Mouse (Mus musculus) left cerebral cortex, adult 8-10 months (tissue): ENCODE measurements around the gene Crb2. TPM values are rescaled to one million over a fixed set of nuclear protein-coding genes. Genes with fewer than 3 reads are reported as not detected.
A peak's percentile ranks its signal among the peaks of the same experiment; 100 is the strongest.

Experiments used
- DNase-seq, 2 experiments: peaks; one replicate each; pipeline ENCODE4 v3.0.0; 2022; ENCODE audit warnings: low spot score in 2 of 2
- total RNA-seq, 4 experiments: library from RNA; stranded (reverse); gene quantifications; 2 replicates each; pipeline ENCODE4 v1.2.4; 2022

Crb2 gene
- total RNA-seq, 4 experiments from 2014 or later, result 3.1 to 5.0 (median 4.3) TPM

DNA sequence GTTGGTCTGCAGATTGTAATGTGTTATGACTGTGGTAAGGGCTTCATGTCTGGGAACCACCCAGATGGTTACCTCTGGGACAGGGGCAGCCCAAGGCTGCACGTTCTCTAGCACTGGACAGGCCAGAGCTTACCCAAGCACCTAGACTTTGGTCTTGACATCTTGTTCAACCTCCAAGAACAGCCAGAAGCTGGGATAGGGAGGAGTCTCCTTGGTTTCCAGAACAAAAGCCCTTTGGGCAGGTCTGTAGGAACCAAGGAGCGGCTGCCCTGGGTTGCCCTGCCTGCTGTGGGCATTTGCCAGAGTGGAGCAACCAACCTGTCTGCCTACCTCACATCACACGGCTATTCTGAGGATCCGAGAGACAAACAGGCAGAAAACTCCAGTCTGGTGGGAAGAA lies 21.0 kb downstream of the Crb2 start:
- DNase-seq, result no peak

DNA sequence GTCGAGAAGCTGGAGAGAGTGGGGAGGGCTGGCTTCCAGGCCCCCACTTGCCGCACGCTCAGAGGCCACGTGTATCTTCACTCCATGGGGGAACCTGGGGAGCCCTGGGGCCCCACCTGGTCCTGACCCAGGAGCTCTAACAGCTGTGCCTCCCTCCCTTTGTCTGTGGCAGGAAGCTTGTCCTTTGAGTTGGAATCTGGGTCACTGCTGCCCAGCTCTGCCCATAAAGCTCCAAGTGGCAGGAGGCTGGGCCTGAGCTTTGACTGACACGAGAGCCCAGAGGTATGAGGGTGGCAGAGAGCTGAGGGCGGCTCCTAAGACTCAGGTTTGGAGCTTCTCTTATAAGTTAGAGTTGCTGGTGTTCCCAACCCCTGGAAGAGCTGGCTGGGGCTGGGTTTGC lies 23.1 kb downstream of the Crb2 start:
- DNase-seq, result no peak

DNA sequence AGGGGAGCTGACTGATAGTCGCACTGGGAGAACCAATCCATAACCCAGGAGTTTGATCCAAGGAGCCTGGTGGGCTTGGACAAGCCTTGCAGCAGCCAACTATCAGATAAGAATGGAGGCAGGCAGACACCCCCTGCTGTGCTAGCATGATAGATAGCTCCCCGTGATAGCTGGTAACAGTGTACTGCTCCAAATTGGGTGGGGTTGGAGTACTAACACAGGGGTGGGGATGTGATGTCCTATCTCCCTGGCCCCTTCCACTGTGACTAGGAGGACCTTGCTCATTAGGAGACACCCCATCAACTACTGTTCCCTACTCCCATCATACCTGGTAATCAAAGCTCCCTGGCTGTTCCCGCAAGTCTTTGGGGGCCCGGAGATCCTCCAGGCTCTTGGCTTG lies 25.6 kb downstream of the Crb2 start:
- DNase-seq, result no peak

DNA sequence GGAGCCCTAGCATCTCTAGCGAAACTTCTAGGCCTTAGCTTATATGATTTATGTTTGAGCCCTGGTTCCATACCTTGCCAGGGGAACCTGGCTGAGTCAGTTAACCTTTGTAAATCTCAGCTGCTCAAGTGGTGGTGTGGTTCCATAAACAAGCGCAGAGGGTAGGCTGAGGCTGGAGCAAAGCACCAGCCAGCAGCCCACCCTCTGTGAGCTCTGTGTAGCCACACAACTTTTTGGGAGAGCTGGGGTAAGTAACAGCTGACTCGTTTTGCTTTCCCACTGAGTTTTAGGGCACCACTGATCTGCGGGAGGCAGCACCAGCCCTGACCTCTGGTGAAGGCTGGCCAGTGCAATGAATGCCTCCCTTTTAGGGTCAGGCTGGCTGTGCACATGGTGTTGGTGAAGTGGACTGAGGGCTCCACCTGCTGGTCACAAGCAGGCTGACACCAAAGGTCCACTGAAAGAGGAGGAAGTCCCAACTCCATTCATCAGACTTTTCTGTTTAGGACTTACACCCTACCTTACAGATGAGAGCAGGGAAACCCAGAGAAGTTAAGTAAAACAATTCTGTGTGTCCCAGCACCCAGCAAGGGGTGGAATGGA lies 26.7 kb downstream of the Crb2 start:
- peak; percentile 50 to 58 for DNase-seq

DNA sequence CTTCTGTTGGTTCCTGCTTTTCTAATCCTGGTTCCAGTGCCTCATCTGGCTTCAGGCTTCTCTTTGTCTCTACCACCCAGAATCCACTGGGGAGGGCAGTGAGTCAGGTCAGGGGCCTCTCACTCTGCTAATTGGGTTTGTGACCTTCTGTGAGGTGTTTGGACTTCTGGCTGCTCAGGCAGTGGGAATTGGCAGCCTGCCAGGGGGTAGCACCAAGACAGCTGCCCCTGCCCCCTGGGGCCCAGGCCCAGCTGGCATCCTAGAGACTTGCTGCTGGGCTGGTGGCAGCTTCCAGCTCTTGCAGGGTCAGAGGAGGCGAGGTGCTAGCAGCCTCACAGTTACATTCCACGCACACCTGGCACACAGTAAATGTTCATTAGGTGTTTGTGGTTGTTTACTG lies 35.6 kb downstream of the Crb2 start:
- DNase-seq, result no peak

DNA sequence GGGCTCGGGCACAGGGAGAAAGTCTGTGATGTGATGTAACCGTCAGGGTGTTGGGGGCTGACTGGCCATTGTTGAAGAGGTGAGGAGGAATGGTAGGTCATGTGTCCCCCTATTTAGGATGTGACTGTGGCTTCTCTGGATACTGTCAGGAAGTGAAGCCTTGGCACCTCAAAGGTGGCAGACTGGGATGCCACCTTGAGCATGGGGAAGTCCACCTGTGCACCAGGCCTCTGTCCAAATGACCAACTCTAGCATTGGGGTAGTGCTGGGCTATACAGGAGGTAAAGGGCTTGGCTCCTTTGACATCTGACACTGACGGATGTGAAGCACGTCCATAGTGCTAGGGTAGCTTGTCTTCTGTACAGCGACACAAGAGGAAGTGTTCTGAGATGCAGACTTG lies 36.4 kb downstream of the Crb2 start:
- DNase-seq, result no peak

DNA sequence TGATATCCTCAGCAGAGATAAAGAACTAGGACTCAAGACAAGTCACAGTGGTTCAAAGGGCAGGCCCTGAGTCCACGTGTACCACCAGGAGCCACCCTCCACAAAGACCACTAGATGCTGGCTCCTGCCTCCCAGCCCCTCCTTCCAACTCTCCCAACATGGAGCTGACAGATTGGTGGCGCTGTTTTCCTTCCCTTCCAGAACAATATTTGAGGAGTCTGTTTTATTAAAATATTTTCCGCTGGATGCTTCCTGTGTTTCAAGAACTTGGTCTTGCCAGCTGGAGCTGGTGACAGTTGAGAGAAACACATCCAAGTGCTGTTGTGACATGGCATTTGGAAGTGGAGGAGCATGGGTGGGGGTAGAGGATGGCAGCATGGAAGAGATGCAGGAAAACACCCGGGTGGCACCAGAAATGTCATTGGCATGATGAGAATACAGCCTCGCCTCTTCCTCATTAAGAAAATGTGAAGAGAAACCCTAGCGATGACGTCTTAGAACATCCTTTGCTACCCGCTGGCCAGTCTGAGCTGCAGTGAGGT lies 38.8 kb downstream of the Crb2 start:
- DNase-seq, result no peak

DNA sequence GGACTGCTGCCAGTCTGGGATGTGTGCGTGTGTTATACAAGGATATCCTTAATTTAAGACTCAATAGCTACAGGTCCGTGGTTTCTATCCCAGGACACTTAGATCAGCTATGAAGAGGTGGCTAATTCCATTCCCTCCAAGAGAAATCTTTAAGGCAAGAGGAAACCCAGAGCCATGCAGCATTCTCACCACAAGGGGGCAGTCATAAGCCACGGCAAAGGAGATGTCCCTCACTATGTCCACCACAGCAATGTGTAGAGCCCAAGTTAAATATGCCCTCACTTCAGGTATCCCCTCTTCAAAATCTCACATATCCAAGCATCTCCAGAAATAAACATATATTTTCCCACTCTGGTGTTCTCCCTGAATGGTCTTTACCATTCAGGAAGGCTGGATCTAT lies 39.6 kb downstream of the Crb2 start:
- DNase-seq, result peak in 1 of 2 experiments; percentile 74

DNA sequence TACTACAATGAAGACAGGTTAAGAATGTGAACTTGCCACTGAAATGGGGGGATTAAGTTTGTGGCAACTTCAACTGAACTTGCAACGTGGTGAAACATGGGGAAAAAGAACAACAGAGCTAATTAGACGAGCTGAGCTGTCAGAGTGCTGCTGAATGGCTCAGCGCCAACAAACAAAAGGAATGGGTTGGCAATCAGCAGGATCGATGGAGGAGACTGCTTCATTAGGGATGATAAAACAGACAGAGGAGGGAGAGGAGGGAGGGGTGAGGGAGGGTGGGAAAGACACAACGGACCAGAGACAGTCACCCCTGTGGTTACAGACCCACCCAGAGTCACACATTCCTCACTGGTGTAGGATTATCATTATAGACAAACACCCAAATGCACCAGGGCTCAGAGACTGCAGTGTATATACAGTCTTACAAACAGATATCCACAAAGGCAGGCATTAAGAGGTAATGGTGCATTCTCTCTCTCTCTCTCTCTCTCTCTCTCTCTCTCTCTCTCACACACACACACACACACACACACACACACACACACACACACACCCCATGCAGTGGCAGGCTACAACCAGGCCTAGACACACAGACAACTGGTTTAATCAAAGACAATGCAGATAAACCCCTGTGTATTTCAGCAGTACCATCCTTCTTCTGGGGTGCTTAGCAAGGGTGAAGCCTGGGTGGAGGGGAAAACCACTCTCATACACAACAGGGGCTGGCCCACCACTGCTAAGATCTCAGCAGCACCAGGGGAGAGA lies 42.9 kb downstream of the Crb2 start:
- DNase-seq, result no peak

DNA sequence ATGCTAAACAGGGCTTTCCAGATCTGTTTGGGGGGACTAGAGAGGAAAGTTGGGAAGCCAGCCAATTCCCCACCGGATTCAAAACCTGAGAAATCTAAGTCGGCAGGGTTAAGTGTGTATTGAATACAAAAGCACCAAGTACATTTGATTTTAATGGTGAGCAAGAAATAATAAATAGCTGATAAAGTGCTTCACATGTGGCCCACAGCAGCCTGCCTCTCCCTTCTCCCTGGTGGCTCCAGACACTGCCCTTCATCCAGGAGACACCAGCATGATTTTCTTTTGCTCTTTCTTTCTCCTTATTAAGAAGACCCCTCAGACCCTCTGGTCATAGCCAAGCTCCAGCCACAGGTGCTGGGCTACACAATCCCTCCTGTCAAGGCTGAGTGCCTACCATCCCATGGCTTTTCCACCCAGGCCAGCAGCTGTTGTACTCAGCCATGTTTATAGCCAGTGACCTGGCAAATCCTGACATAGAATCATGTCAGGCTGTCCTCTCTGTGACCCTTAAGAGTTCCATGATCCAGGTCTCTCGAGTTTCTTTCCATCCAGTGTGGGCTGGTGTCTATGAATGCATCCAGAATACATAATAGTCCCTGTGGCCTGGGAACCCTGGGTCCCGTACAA lies 43.6 kb downstream of the Crb2 start:
- DNase-seq, result no peak

DNA sequence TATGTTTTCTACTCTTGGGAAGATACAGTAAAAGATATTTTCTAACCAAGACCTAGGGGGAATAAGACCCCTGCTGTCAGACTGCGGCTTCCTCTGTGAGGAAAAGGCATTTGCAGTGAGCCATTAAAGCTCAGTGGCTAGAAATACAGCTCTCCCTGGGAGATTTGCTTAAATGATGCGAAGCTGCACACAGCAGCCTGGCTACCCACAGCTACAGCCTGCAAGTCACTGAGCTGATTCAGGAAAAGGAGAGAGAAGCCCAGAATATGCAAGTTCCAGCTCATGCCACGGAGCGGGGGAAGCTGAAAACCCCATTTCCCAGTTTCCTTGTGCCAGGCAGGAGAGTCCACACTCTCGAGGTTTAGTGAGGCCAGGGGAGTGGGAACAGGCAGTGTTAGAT lies 46.1 kb downstream of the Crb2 start:
- DNase-seq, result no peak

DNA sequence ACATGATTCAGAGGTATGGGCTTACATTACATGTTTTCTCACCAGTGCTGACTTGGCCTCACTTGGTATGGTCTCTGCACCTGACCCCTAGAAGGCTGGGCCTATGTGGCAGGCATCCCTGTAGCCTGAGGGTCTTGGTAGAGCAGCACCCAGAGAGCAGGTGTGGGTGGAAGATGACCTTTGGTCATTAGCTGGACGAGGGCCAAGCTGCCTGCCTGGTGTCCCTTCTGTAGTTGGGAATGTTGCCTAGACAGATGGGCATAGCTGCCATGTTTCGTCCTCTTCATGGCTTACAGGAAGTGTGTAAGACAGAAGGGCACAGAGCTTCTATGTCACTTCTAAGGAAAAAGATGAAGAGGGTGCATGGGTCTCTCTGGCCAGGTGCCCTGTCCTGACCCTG lies 47.8 kb downstream of the Crb2 start:
- DNase-seq, result no peak

DNA sequence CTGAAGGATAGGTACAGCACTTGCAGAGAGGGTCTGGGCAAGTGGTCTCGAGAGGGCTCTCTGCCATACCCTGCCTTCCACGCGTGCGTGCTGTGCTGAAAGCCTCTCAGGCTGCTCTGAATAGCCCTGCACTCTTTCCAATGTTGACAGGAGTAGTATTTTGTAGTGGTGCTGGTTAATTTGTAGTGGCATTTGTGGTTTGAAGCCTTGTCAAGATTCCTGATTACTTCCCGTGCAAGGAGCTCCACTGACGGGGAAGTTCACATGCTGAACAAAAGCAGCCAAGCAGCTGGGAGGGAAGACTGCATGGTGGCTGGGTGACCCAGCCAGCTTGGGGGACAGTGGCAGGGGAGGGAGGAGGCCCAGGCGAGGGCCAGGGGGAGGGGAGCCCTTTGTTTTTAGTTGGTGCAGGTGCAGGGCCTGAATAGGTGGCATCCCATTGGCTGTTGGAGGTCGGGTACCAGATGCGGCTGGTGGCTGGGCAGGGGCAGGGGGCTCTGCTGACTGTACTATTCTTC lies 53.8 kb downstream of the Crb2 start:
- DNase-seq, result no peak

DNA sequence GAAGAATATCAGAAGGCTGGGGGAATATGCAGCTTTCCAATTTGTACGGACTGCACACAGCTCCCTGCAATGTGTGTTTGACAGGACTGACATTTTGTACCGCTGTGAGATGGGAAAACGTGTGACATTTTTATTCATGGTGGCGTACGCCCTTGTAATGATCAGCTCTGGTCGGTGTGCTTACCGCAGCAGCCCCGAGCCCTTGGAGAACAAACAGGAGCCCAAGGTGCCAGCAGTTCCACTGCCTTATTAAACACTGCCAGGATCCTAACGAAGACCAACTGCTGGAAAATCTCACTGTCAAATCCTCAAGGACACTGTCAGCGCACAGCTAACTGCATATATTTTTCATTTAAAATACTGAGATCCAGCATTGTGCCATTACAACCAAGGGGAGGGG lies 56.2 kb downstream of the Crb2 start:
- no peak for DNase-seq

DNA sequence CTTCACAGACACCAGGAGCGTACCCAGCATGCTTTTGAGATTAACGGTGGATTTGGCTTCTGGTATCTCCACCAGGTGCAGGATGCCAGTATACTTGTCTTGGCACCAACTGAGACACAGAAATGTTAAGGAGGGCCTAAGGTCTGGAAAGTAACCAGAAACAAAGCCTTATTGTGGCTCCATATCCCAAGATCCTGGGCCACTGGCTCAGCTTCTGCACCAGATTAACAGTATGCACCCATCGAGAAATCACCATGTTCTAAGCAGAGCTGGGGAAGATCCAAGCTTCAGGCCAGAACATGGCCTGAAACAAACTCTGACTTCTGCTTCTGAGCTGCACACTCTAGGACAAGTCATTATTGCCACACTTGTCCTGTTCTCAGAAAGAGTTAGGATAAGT lies 60.9 kb downstream of the Crb2 start:
- no peak for DNase-seq

DNA sequence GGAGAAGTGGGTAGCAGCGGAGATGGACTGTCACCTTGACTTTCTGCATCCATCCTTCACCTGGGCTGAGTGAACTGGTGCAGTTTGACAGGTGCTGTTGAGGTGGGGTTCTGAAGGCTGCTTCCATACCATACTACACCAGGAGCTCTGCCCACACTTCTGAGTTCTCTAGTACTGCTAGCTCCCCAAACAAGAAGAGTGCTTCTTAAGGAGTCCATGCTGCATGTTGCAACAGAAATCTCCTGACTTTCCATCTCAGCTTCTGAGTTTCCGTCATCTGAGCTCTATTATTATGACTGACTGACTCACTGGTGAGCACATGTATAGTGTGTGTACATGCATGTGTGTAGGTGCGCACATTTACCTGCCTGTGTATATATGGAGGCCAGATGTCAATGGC lies 61.5 kb downstream of the Crb2 start:
- no peak for DNase-seq

DNA sequence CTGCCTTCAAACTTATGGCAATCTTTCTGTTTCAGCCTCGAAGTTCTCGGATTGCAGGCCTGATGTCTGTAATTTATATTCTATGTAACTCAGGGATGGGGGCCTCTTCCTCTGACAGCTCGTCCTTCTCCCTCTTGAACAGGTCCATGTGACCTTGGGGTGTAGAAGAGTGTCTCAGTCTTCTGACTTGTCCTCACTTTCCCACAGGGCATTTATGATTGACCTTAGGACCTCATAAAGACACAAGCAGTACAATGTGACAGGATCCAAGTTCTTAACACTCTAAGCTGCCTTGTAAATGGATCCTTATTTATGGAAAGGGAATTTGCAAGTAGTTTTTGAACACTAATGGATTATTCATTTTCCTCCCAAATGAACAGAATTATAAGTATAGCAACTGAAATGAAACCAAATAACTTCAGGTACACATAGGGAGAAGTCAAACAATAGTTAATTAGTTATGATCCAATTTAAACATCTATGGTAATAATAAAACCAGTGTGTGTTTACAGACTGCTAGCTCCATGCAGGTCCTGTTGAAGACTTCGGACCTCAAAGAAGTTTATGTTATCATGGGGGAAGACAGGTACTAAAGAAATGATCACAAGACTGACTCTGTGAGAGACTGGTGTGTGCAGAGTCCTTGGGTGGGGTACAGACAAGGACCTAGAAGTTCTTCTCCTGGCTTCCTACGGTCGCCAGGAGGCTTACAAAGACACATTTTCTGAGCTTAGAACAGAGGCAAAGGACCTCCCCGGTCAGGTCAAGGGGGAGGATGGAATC lies 62.3 kb downstream of the Crb2 start:
- no peak for DNase-seq

DNA sequence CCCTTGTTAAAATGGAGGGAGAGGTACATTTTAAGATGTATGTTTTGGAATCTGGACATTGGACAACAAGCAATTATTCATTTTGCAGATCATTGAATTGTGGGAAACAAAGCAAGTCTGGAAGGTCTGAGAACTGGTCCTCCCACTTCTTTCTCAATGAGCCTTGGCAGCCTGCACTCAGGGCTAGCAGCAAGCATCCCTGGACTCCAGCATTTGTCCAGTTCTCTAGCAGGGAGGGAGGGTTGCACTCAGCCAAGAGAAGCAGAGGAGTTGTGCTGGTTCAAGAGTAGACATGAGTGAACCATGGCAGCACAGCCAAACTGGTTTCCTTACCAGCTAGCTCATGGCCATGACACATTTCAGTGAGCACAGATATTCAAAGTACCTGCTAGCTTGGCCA lies 63.9 kb downstream of the Crb2 start:
- no peak for DNase-seq

DNA sequence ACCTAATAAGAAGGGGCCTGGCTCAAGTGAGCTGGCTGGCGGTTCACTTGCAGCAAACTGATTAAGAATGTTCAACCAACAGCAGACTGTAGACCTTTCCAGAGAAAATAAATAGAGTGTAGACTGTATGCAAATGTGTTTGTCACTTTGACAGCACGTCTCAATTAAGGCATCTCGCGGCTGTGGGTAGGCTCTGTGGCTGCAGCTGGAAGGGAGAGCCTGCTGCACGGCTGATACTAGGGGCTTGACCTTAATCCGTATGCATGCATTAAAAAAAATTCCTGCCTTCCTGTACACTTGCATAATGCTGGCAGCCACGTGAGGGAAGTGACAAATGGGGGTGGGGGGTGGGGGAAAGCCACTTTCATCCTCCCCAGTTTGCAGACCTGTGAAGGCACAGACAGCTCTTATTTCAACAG lies 66.1 kb downstream of the Crb2 start:
- DNase-seq, result no peak

DNA sequence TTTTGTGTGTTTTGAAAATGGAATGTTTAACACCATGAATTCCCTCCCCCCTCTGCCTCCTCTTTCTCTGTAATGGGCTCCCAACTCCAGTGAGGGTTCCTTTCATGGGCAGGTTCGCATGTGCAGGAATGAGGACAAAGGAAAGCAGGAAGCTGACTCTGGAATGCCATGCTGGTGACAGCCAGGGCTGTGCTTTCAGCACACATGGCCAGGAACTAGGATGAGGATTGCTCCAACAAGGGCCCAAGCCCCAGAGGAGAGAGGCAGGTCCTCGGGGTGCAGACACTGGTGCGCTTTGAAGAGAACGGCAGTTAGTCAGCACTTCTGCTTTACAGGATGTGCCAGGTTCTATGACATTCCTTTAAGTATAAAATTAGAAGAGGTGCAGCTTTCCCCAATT lies 66.7 kb downstream of the Crb2 start:
- peak in 1 of 2 experiments; percentile 37 for DNase-seq
